10 mouse cellular contexts compared by ENCODE assay signal in the genomic region with DNA sequence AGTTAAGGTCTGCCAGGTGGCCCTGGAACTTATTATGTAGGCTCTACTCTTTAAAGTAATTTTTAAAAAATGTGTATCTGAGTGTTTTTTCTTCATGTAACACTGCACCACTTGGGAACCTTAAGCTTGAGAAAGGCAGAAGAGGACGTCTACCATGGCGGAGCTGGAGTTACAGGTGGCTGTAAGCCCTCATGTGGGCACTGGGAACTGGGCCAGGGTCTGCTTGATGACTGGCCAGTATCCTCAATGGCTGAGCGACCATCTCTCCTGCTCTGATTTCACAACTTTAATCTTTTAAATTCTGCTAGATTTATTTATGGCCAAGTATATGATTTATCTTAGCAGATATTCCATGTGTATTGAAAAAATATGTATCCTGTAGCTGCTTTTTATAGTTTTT.
DNase-seq lines count a peak whose midpoint lies in the region; TF ChIP-seq lines count a peak whose summit lies in the region.
"Had no signal": no experiment of that assay in that cellular context is flagged by ENCODE, and none has a peak within 500 bp of the region (broad histone marks: within the 10 kb centered on the region; RNA-seq: fewer than 3 reads in every experiment).

No protein-coding gene starts in this region.

- peak; percentile 77 to 82 for DNase-seq in cerebellum, postnatal 14 days
- no peak for DNase-seq in cerebellum, adult 8-10 months
- peak; percentile 69 for DNase-seq in left cerebral cortex, postnatal 4 days
- no peak for DNase-seq in left cerebral cortex, adult 18-20 months (ENCODE audit: low spot score in 2 of 2)
- peak; percentile 26 for DNase-seq in brain, adult 2 months (ENCODE audit: low read depth, low spot score)
- DNase-seq in brain, embryonic 14.5 days (ENCODE audit: low read depth): peak; percentile 6
- DNase-seq in spleen, postnatal 36 days (ENCODE audit: low spot score in 2 of 2): no peak
- DNase-seq: adrenal gland, adult 2 months; adrenal gland, postnatal 10 days; adrenal gland, postnatal 25 days had no signal

- intact Hi-C loops in left cerebral cortex, postnatal 4 days (cut with DNase I): no loop called here

- no peak for TF ChIP-seq POLR2A in brain, embryonic 14.5 days (IDR thresholded peaks at IDR 0.05; ENCODE audit: borderline replicate concordance, extremely low read depth, insufficient read depth, insufficient read length, poor library complexity, severe bottlenecking)

- no peak for TF ChIP-seq CTCF in brain, embryonic 14.5 days (IDR thresholded peaks at IDR 0.05; ENCODE audit: borderline replicate concordance, extremely low read depth, insufficient read depth, insufficient read length)

Comparison
In these comparisons a context has a peak if more than half of its experiments do, and no peak if none do; other contexts are left out.
1. DNase-seq: peak in cerebellum, postnatal 14 days (2 of 2), left cerebral cortex, postnatal 4 days (single experiment), brain, adult 2 months (single experiment) and brain, embryonic 14.5 days (single experiment); none in cerebellum, adult 8-10 months (single experiment), left cerebral cortex, adult 18-20 months (0 of 2) and spleen, postnatal 36 days (0 of 2).